Mouse (Mus musculus): ENCODE results near the gene Mybl2. TPM values are rescaled to one million over a fixed set of nuclear protein-coding genes. Genes with fewer than 3 reads are reported as not detected.

Gene Mybl2
- total RNA-seq, 2 experiments from 2014 or later = 0.18 TPM; not detected in 1

GRCm38 (mm10) chr2:163111413-163112201, 57.1 kb downstream of the Mybl2 start:
- DNase-seq = no peak

- DNase-seq = no peak
Measured at GRCm38 (mm10) chr2:163120626-163121352, 66.3 kb downstream of the Mybl2 start.

- DNase-seq = no peak
Measured at GRCm38 (mm10) chr2:163121353-163121660, 66.8 kb downstream of the Mybl2 start.

DNA sequence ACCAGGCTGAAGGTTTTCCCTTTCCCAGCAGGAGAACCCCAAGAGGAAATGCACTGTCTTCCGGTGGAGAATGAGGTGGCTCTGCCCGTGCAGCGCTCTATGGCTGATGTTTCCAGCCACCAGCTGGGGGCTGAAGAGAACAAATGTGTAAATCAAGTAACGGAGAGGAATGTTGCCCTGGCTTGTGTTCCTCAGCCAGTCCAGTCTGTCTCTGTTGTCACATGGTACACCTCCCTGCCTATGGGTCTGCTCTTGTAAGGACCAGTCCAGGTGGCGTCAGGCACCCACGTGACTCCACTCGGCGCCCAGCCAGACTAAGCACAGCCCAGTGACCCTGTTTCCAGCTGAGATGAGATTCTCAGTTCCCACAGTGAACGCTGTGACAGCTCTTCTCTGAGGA, 67.8 kb downstream of the Mybl2 start:
- DNase-seq = peak; percentile 40 to 53

GRCm38 (mm10) chr2:163123496-163123895, 69.0 kb downstream of the Mybl2 start:
- no peak for DNase-seq

DNA sequence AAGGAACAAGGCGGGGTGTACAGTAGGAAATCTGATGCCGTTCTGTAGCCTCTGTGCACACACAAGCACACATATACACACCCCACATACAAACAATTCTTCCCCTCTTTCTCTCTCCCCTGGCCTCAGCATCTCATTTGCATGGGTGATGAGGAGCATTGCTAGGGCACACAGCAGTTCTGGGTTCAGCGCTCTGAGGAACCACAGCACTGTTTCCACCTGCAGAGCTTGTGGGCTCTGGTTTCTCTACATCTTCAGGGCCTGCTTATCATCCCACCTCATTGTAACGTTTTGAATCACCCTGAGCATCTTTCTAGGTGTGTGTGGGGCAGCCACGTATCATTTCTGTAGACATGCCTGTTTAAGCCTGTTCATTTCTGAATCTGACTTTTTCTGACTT, 76.3 kb downstream of the Mybl2 start:
- no peak for DNase-seq

DNA sequence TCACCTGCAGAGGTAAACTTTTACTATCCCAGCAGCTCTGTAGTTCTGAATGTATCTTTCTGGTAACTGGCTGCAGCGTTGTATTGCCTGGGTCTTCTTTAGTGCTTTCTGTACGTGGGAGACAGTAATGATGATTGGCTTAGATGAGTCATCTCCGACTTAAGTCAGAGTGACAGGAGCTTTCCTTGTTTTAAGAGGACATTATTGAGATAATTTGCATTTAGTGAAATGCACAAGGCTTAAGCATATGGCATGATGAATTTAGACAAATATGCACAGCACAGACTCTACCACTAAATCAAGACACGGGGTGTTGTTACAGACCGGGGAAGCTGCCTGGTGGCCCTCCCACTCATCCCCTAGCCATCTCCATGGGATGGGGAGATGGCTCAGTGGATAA, 77.8 kb downstream of the Mybl2 start:
- DNase-seq = no peak

Small RNA genes within 50 kb of the gene (microRNA-seq; reads per million reads assigned to microRNA genes)
- gene Gm22174 = 0 reads per million in 2 experiments
- 0 reads per million in 2 experiments for gene Mir7003

Other genes with a start within 250 kb of the Mybl2 start
- 10 to 100 TPM; 61.5 to 68.1 TPM for gene Srsf6, start 123.2 kb upstream of the Mybl2 start, total RNA-seq (2021)
- gene L3mbtl1, start 111.2 kb upstream of the Mybl2 start, total RNA-seq (2021) = not detected
- not detected for gene Sgk2, start 67.4 kb upstream of the Mybl2 start, total RNA-seq (2021)
- 10 to 100 TPM; 21.4 to 23.4 TPM for gene Ift52, start 37.3 kb upstream of the Mybl2 start, total RNA-seq (2021)
- gene Gtsf1l, start 33.2 kb downstream of the Mybl2 start, total RNA-seq (2021) = not detected
- gene Tox2, start 148.4 kb downstream of the Mybl2 start, total RNA-seq (2021) = 1 to 10 TPM; 1.1 to 1.2 TPM